Mouse (Mus musculus): ENCODE measurements around the gene Gimap9. TPM values are rescaled to one million over a fixed set of nuclear protein-coding genes. Genes with fewer than 3 reads are reported as not detected.

The Gimap9 gene
- total RNA-seq, 4 experiments from 2014 or later: 0.35 to 0.54 (median 0.41) TPM

DNA sequence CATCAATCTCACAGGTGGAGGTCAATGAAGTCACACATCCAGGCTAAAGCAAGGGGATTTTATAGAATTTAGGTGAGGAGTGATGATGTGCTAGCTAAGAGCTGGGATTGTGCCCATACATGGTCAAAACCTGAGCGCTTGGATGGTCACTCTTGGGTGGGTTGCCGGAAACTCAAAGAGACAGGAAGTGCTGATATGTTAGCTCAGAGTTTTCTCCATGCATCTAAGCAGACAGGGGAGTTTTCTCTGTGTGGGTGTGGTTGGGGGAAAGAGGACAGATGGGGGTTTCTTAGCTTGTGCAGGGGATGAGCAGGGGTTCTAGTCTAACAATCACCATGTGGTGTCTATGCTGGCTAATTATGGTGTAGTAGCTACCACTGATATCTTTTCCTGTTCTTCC is 13.4 kb downstream of the Gimap9 start:
- DNase-seq (ENCODE audit: low spot score in 2 of 2): no peak

DNA sequence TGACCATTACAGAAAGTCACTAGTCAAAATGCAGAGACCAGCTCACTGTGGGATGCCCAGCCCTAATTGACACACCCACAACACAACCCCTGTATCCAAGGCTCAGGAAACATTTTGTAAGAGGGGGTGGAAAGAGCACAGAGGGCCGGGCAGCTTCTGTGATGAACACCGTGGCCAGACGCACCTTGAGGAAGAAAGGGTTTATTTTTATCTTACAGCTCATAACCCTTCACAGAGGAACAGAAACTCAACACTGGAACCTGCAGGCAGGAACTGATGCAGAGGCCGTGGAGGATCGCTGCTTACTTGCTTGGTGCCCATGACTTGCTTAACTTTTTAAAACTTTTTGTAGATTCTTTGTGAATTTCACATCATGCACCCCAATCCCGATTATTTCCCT is 17.0 kb downstream of the Gimap9 start:
- no peak for DNase-seq (ENCODE audit: low spot score in 2 of 2)

DNA sequence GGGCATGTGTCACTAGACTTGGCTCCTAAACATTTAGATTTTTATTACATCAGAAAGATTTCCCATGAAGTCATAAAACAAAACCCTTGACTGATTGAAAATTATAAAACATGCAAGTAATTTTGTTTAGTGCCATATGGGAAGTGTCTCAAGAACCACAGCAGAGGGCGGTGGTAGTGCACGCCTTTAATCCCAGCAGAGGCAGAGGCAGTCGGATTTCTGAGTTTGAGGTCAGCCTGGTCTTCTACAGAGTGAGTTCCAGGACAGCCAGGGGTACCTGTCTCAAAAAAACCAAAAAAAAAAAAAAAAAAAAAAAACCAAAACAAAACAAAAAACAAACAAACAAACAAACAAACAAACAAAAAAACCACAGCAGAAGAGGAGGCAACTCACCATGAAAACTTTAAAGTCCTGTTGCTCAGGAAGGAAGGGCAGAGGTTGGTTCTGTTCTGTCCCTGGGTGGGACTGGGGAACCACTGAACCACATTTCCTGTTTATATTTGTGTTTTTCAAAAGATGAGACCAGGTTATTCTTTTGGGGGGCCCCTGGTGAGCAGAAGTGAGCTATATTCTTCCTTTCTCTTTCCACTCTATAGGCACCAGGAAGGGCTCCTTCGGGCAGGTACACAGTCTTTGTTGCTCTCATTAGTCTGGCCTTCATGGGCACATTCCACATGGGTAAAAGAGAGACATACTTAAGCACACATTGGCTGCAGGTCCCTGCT is 21.1 kb downstream of the Gimap9 start:
- no peak for DNase-seq (ENCODE audit: low spot score in 2 of 2)

DNA sequence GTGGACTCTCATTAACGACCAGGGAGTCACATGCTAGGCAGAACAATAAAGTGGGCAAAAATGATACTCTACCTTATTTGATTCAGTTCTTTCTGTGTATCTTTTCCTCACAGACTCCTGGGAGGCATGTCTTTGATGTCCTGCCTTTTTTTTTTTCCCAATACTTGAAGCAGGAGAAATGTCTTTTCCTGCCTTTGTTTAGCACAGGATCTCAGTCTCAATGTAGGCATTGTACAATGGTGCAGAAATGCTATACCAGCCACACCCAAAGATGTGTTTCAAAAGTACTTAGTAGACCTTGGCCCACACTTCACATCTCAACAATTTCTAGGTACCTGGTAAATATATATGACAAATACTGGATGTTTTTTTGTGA is 21.6 kb downstream of the Gimap9 start:
- DNase-seq (ENCODE audit: low spot score in 2 of 2): no peak

DNA sequence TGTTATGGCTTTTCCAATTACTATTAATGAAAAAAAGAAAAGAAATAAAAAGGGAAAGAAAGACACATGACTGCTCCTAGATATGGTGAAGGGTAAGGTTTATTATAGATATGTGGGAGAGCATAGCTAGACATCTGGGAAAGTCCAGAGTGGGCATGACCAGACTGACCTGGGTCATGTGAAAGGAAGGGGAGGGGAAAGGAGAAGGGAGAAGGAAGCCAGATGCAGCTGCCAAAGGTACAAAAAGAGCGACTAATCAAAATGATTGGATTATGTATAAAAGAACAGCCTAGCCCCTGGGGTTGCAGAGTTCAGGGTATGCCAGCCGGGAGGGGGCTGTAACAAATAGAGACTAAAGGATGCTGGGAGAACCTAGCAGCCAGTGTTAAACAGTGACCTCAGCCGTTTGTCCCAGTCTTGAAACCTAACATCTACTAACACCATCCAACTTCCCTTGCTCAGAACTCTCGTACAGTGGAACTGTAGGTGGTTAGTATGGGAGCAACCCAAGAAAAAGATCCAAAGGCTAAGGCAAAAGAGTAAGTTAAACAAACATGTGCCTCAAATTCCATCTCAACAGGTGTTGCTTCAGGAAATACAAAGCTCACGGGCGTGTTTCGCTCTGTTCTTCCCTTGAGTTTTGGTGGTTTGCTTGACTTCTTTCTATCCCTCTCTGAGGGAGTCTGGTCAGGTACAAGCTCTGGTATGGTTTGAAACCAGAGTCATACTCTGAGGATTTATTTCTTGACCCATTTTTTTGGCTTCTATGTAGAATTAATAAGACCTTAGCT is 22.3 kb downstream of the Gimap9 start:
- no peak for DNase-seq (ENCODE audit: low spot score in 2 of 2)

DNA sequence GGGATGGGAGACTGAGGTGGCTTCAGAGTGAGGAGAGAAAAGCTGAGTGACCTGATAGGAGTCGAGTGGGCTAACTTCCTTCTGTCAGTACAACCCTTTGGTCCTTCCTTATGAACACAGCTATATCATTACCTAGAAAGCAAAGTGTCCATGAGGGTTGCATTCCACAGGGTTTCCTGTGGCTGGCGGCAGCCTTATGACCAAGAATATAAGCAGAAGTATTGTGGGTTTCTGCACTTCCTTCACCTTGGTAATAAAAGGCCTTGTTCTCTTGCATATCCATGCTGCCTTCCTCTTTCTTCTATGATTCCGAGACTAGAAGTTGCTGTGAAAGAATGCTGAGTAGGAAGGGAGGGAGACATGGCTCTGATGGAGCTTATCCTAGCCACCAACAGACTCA is 23.0 kb downstream of the Gimap9 start:
- no peak for DNase-seq (ENCODE audit: low spot score in 2 of 2)

DNA sequence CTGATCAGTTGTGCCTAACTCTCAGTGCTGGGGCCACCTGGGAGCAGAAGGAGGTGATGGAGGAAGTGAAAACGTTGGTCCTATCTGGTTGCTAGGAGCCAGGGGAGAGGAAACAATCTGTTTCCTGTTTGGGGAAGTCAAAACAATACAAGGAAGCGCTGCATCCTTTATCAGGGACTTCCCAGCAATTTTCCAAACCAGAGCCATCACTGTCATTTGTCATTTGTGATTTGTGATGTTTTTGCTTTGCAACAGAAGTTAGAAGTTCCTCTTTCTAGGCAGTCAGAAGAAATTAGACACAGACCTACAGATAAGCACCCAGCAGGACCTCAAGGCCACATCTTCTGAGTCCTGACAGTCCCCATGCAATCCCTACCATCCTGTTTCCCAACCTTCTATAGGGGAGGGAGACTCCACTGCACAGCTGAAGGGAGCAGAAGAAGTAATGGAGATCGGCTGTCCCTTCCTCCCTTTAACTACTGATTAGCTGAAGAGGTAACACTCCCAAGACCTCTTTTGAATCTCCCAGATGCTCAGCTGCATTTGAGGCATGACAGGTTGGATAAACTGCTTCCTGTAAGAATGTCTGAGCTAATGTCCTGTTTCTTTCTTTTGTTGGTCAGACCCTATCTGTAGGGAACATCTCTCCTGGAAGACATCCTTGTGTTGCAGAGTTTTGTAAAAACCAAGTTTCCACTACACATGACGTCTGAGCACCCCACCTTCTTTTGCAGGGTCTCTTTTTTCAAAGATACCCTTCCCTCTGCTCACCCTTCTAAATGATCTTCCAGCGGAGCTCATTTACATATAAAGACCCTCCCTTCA is 24.5 kb downstream of the Gimap9 start:
- DNase-seq (ENCODE audit: low spot score in 2 of 2): no peak

DNA sequence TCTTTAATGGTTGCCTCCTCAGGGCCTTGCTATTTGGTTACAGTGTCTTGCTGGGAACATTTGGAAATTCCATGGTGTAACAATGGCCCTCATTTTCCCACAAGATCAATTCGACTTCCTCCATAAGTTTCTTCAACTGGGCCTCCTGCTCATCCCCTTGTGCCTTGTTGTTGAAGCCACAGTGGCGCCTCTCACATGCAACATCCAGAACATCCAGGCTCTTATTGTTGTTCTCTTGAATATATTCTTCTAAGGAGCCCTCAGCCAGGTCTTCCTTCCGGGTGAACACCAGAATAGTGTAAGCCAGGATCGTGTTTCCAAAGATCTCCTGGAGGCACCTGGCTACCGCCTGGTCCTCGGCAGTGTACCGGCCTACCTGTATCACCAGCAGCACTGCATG is 26.2 kb downstream of the Gimap9 start:
- DNase-seq (ENCODE audit: low spot score in 2 of 2): no peak

DNA sequence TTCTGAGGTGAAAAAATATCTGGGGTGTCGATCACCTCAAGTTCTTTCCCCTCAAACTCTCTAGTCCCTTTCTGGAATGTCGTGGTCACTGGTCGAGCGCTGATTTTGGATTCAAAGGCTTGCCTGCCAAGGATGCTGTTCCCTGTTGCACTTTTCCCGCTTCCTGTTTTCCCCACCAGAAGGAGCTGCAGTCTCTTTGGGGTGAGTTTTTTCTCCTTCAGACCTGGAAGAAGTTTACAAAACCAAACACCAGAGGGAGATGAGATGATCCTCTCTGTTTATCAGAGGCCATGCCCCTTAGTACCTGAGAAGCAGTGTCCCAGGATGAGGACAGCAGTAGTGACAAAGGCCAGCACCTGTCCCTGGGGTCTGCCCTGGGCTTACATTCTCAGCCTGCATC is 26.7 kb downstream of the Gimap9 start:
- no peak for DNase-seq (ENCODE audit: low spot score in 2 of 2)

DNA sequence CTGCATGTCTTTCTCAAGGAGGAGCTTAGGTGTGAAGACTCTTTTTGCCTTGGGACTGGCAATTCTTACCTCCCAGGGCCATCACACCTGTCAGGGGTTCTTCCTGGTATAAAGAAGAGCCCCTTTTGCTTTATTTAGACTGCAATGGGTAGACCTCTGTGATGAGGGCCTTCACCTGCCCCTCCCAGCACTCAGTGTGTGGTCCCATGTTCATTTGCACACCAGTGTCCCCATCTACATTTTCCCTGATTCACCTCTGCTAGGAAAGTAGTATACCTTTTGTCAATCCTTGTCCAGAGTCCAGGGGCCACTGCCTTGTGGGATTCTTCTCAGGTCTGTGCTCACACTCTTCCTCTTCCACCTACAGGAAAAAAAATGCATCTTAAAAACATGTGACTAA is 28.2 kb downstream of the Gimap9 start:
- no peak for DNase-seq (ENCODE audit: low spot score in 2 of 2)

DNA sequence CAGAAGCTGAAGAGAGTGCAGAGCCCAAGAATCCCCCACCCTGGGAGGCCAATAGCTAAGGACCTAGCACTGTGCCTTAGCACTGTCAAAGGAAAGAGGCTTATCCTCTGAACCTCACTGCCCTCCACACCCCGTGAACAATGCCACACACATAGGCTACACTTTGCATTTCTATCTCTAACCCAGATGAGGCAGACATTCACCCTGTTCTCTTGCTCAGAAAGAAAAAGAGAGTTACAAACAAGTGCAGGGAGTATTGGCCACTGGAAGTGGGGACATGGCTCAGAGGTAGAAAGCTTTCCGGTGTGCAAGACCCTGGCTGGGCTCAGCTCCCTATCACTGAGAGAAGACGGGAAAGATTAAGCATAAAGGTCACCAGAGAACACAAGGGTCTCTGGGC is 30.2 kb downstream of the Gimap9 start:
- no peak for DNase-seq (ENCODE audit: low spot score in 2 of 2)

DNA sequence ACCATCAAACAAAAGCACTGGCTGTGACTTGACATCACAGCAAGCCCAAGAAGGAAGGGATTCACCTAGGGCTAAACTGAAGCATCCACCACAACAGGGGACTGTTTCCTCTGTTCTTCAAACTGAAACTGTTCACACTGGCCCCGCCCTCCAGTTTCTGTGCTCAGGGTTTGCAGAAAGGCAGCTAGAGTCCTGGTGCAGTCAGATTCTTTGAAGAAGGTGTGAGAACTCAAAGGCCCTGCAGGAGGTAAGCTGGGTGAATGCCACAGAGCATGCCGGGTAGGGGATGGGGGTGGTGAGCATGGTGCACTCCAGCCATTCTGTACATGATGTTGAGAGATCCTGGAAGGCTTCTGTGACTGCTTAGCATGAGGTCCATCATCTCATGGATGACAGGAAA is 42.5 kb downstream of the Gimap9 start, which contains the start of the genes Gm28053 and Gimap7:
Gm28053 (plus strand) TSS at position 153 of the 400 bp plus-strand sequence.
Gimap7 (plus strand) TSS at position 167 of the 400 bp plus-strand sequence.
- DNase-seq (ENCODE audit: low spot score in 2 of 2): no peak

DNA sequence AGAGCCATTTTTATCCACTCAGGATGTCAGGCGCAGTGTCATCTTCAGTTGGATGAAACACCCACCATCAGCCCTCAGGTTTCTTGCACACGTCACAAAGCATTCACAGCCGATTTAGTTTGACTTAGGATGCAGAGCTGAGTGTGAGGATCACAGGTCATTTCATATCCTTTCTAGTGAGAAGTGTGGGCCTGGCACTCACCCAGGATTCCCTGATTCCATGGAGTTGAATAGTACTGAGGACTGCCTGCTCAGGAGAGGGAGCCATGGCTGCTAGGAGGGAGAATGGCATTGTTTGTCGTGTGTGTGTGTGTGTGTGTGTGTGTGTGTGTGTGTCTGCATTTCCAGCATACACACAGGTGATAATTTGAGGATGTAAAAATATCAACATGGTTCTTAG is 44.4 kb downstream of the Gimap9 start:
- DNase-seq (ENCODE audit: low spot score in 2 of 2): no peak

DNA sequence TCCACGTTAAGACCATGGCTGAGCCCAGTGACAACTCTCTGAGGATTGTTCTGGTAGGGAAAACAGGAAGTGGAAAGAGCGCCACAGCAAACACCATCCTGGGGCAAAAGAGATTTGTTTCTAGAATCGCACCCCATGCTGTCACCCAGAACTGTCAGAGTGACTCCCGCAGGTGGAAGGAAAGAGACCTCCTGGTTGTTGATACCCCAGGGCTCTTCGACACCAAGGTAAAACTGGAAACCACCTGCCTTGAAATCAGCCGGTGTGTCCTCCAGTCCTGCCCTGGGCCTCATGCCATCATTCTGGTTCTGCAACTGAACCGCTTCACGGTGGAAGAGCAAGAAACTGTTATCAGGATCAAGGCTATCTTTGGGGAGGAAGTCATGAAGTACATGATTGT is 47.5 kb downstream of the Gimap9 start:
- DNase-seq (ENCODE audit: low spot score in 2 of 2): no peak

DNA sequence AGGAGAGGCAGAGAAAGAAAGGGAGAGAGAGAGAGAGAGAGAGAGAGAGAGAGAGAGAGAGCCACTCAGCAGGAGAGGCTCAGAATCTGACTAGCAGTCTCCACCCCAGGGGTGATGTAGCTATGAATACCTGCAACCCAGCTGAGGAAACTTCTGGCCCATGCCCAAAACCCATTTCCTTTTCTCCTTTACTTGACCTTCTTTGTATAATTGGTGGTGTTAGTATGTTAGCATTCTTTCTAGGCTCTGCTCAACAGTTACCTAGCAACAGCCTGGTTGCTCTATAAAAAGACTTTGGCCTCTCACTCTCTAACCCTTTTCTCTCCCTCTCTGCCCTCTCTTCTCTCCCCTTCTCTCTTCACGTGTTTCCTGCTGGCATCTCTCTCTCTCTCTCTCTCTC is 49.5 kb downstream of the Gimap9 start:
- DNase-seq (ENCODE audit: low spot score in 2 of 2): peak in 1 of 2 experiments; percentile 8

DNA sequence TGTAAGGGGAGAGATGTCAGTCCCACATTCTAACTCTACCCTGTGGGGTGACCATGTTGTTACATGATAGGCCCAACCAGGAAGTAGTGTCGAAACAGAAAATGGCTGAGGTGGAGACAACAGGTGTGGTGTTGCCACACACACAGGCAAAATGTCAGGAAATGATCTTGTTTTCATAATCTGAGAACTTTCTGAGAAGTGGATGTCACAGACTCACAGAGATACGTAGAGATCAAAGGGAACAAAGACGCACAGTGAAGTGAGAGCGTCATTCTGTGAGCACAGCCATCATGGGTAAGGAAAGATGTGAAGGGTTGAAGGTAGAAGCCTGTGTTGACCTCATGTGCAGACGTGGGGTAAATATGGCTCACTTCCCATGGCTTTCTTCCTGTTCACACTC is 51.8 kb downstream of the Gimap9 start:
- DNase-seq (ENCODE audit: low spot score in 2 of 2): no peak

Other genes starting within 250 kb of the Gimap9 start
- gene Zfp467, start 230.3 kb upstream of the Gimap9 start, total RNA-seq (2022): 10 to 100 TPM; 24.6 to 32.2 (median 28.2) TPM
- 1 to 10 TPM in 3 of 4 experiments, under 1 TPM in 1; 0.39 to 2.1 (median 1.2) TPM for gene Sspo, start 227.9 kb upstream of the Gimap9 start, total RNA-seq (2022)
- gene Atp6v0e2, start 138.5 kb upstream of the Gimap9 start, total RNA-seq (2022): 100 to 1,000 TPM; 402 to 444 (median 420) TPM
- gene Lrrc61, start 121.3 kb upstream of the Gimap9 start, total RNA-seq (2022): 10 to 100 TPM; 33.0 to 38.0 (median 35.2) TPM
- gene Rarres2, start 103.3 kb upstream of the Gimap9 start, total RNA-seq (2022): 10 to 100 TPM; 16.6 to 32.1 (median 21.9) TPM
- gene Gm45021, start 86.5 kb upstream of the Gimap9 start, total RNA-seq (2022): not detected
- 10 to 100 TPM; 46.3 to 57.9 (median 53.6) TPM for gene Repin1, start 82.2 kb upstream of the Gimap9 start, total RNA-seq (2022)
- 10 to 100 TPM in 1 of 4 experiments, 1 to 10 TPM in 1, not detected in 2; 1.2 to 10.6 TPM for gene Gm44965, start 82.2 kb upstream of the Gimap9 start, total RNA-seq (2022)
- 10 to 100 TPM in 1 of 4 experiments, 1 to 10 TPM in 3; 7.7 to 10.6 (median 9.1) TPM for gene Zfp775, start 74.1 kb upstream of the Gimap9 start, total RNA-seq (2022)
- gene AI854703, start 49.4 kb upstream of the Gimap9 start, total RNA-seq (2022): 10 to 100 TPM; 11.8 to 14.8 (median 13.2) TPM
- gene Gimap8, start 28.9 kb upstream of the Gimap9 start, total RNA-seq (2022): 1 to 10 TPM in 1 of 4 experiments, under 1 TPM in 3; 0.56 to 1.1 (median 0.89) TPM
- under 1 TPM in 2 of 4 experiments, not detected in 2; 0.31 to 0.48 TPM for gene Gimap4, start 8.4 kb downstream of the Gimap9 start, total RNA-seq (2022)
- gene Gimap6, start 32.1 kb downstream of the Gimap9 start, total RNA-seq (2022): 1 to 10 TPM; 3.7 to 4.5 (median 4.2) TPM
- 1 to 10 TPM in 2 of 4 experiments, not detected in 2; 1.5 to 3.0 TPM for gene Gm28053, start 42.5 kb downstream of the Gimap9 start, total RNA-seq (2022)
- gene Gimap7, start 42.5 kb downstream of the Gimap9 start, total RNA-seq (2022): not detected
- 1 to 10 TPM in 3 of 4 experiments, under 1 TPM in 1; 0.85 to 2.5 (median 1.6) TPM for gene Gimap1, start 62.9 kb downstream of the Gimap9 start, total RNA-seq (2022)
- gene Gimap5, start 70.1 kb downstream of the Gimap9 start, total RNA-seq (2022): 1 to 10 TPM in 1 of 4 experiments, under 1 TPM in 3; 0.47 to 1.7 (median 0.74) TPM
- not detected for gene Gimap3, start 94.7 kb downstream of the Gimap9 start, total RNA-seq (2022)
- 100 to 1,000 TPM in 1 of 4 experiments, 10 to 100 TPM in 3; 24.6 to 105 (median 49.3) TPM for gene Tmem176a, start 164.8 kb downstream of the Gimap9 start, total RNA-seq (2022)
- gene Tmem176b, start 165.4 kb downstream of the Gimap9 start, total RNA-seq (2022): 100 to 1,000 TPM in 2 of 4 experiments, 10 to 100 TPM in 2; 55.0 to 137 (median 83.8) TPM
- gene Aoc1, start 196.8 kb downstream of the Gimap9 start, total RNA-seq (2022): not detected